Mouse (Mus musculus): Measurements from ENCODE around the gene St5.

The St5 gene

DNA sequence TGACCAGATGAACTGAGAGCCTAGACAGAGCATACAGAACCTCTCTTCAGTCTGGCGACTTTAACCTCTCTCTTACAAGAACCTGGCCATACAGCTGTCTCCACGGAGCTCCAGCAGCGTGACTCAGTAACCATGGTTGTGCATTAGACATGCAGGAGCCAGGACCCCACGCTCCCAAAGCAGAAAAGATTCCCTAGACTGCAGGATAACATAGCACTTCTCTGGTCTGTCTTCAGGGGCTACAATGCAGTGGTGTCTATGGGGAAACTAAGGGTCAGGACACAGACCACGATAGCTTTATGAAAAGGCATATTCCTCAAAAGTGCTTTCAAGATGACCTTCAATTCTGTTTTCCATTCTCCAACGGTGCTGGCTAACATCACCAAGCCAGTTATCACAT lies 72.1 kb downstream of the St5 start:
- CTCF ChIA-PET, result no interaction called here
- POLR2A ChIA-PET, result interaction anchor here in 2 of 4 experiments (0.6 to 1.4 kb wide), 6 partner anchors 17 to 664 kb away, joined by 3 to 5 read pairs (median 3); partner anchors contain the start of gene Rpl27a (in 2 of the 2)

DNA sequence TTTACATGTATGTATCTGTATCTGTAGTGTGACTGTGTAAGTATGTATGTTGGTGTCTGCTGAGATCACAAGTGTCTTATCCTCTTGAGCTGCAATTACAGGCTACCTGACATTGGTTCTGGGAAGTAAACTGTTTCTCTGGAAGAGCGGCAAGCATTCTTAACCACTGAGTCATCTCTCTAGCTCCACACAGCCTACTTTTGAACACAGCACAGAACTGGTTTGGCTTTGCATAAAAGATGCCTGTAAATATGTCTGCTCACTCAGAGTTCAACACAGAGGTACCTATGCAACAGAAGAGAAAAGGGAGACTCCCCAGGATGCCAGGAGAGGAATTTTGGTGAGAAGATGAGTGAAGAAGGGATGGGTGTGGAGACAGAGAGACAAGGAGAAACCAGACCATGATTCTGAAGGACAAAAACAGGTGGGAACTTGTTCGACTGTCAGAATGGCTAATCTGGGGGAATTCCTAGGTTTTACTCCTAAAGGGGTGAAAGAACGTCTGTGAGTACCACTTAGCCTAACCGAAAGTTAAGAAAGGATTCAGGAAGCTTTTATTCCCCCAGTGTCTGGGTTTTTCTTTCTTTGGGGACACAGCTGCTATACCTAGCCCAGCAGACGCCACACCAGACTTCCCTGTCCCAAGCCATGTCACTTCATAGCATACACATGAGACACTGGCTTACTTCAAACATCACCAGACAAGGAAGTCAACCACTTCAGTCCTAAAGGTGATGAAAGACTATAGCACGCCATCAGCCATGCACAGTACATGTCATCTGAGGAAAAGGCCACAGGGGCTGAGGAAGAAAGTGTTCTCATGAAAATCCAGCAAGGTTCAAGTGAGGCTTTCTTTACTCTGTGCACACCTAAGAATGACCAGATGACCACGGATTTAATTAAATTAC lies 73.3 kb downstream of the St5 start:
- CTCF ChIA-PET, result no interaction called here
- POLR2A ChIA-PET, result interaction anchor here in 3 of 4 experiments (0.5 to 2.3 kb wide), 16 partner anchors 9 to 182 kb away, joined by 3 to 10 read pairs (median 4); partner anchors contain the start of gene Rpl27a (in 2 of the 3)

DNA sequence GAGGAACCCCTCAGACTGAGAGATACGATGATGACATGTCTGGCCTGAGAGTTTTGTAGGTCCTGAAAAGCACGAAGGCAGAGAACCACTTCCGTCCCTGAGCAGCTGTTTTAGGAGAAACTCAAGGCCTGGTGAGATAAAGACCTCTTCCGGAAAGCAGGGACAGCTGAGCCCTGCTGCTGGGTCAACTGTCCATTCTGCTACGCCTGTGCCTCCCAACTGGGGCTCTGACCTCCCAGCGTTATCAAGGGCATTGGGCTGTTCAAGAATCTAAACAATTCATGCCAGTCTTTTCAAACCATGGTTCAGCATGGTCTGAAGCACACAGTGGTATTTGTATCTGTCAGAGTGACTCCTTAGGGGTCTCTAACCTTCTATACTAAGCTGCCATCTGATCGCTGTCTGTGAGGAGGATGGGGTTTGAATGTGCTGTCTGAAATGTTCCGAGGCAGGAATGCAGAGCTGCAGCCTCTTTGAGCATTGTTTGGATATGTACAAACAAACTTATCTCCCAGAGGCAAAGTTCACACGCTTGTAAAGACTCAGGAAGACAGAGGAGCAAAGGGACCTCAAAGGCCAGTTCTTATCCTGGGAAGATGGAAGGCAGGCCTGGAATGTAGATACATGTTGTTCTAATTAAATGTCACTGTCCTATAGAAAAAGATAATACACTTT lies 74.3 kb downstream of the St5 start:
- ChIA-PET POLR2A (interaction anchor here in 3 of 4 experiments (0.7 to 2.3 kb wide), 16 partner anchors 8 to 110 kb away, joined by 3 to 10 read pairs (median 4); partner anchors contain the start of genes Rpl27a (in 2 of the 3), Akip1 (in 1 of the 3) and St5 (in 1 of the 3)), CTCF (no interaction called here)

DNA sequence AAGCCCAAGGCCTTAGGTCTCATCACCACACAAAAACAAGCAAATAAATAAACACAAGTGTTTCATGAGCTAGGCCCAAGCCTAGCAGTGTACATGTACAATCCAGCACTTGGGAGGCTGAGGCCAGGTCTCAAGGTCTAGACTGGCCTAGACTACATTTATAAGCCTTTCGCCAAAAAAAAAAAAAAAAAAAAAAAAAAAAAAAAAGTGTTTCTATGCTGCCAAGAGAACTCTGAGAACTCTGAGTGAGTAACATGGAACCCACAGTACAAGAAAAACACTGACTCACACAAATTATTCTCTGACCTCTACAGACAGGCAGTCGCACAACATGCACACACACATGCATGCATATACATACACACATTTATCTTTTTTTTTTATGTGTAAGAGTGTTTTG lies 75.6 kb downstream of the St5 start:
- ChIA-PET CTCF (interaction anchor here in 2 of 4 experiments (0.5 to 0.6 kb wide), 2 partner anchors 35 to 370 kb away, joined by 3 to 4 read pairs; no protein-coding TSS in a partner anchor), POLR2A (interaction anchor here in 2 of 4 experiments (0.7 to 1.0 kb wide), 4 partner anchors 39 to 132 kb away, joined by 3 to 6 read pairs (median 4); no protein-coding TSS in a partner anchor)

DNA sequence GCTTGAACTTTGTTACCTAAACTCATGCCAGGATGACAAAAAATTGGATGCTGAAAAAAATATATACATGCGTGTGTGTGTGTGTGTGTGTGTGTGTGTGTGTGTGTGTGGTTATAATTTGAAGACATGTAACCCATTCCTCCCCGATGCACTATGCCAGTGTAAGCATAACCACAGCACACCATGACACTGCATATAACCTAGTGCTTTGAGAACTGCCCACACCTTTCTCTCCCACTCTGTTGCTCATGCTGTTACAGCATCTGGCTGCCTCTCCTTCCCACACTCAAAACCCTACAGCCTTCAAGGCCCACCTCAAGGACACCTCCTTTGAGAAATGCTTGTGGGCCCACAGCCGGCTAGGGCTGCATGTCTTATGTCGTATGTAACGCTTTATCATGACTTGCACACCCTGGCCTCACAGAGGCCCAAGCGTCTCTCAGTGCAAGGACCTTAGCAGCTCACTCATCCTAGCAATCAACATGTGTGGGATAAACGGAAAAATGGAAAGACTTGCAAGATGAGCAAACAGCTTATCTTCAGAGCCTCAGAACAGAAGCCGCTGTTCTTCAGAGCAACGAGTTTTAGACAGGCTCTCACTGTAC lies 81.1 kb downstream of the St5 start:
- ChIA-PET POLR2A (no interaction called here), CTCF (no interaction called here)

DNA sequence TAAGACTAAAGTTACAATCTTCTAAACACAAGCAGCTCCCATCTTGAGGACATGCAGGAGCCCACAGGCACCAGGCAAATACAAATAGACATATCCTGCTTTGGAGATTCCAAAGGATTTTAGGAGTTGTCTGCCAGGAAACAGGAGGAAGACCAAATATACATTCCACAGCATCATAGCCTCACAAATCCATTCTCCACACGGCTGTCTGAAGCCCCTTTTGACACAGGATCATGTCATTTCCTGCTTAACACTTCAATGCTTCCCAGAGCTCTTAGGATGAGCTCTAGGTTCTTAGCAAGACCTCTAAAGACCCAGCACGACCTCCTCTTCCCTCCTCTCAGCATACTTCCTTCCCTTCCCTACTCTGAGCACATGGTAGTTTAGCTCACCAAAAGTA lies 82.4 kb downstream of the St5 start:
- CTCF ChIA-PET, result interaction anchor here in 2 of 4 experiments (0.5 to 0.9 kb wide), 2 partner anchors 92 to 217 kb away, joined by 3 to 9 read pairs; no protein-coding TSS in a partner anchor
- POLR2A ChIA-PET, result interaction anchor here in 3 of 4 experiments (0.7 to 1.4 kb wide), 7 partner anchors 9 to 161 kb away, joined by 3 to 5 read pairs (median 3); partner anchors contain the start of genes Nrip3 (in 1 of the 3) and Rpl27a (in 1 of the 3)

DNA sequence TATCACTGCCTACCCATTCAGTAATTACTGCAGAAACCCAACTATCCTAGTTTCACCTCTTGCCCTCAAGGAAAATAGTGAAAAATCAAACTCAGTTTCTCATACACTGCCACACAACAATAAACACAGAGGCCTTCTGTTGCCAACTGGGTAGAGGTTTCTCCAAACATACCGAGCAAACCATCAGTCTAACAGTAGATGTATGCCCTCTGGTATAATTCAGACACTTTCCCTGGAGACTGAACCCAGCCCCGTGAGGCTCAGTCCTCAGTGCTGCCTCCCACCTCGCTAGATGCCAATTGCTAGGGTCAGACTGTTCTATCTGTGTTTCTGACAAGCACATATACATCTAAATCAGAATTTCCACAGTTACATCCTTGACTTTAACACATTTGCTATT lies 83.1 kb downstream of the St5 start:
- POLR2A ChIA-PET, result interaction anchor here in 2 of 4 experiments (0.7 to 1.5 kb wide), 5 partner anchors 9 to 161 kb away, joined by 3 to 4 read pairs (median 3); partner anchors contain the start of genes Nrip3 (in 1 of the 2) and Rpl27a (in 1 of the 2)
- CTCF ChIA-PET, result interaction anchor here in 1 of 4 experiments (0.6 kb wide), 1 partner anchor 362 kb away, joined by 3 read pairs; no protein-coding TSS in a partner anchor

DNA sequence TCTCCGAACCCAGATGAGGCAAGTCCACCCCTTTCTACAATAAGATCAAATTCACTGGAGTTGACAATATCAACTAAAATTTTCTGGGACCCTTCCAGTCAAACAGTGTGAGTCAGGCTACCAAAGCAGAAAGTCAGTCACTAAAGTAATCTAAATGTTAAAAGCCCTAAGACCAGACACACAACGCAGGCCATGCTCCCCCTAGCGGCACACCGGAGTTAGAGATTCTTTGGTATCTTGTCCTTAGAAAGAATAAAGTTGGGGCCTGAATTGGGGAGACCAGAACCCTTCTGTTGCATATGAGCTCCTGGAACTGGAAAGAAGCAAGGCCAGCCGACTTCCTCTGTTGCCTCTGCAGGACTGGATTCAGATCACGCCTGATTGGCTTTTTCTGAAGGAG lies 84.7 kb downstream of the St5 start:
- POLR2A ChIA-PET, result interaction anchor here in 2 of 4 experiments (0.9 to 6.9 kb wide), 11 partner anchors 9 to 105 kb away, joined by 3 to 51 read pairs (median 4); partner anchors contain the start of genes Rpl27a (in 2 of the 2) and BC051019 (in 1 of the 2)
- CTCF ChIA-PET, result interaction anchor here in 2 of 4 experiments (0.7 to 1.3 kb wide), 7 partner anchors 9 to 684 kb away, joined by 3 to 5 read pairs (median 4); partner anchors contain the start of genes Akip1 (in 1 of the 2) and St5 (in 1 of the 2)

DNA sequence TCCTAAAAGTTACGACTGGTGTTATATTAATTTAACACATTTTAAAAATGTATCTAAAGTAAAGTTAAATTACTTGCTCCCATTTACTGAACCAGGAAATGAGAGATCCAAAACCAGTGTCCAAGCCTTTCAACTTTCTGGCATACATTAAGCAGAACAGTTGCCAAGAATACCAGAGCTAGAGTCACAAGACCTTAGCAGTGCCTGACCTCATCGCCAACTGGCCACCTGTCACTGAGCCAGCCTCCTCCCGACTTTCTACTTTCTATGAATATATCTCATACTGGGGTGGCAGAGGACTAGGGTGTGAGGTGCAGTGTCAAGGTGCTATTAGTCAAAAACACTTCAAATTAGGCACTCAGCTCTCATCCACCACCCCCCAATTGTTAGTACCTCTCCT lies 85.6 kb downstream of the St5 start:
- POLR2A ChIA-PET, result interaction anchor here in 2 of 4 experiments (1.4 to 6.9 kb wide), 12 partner anchors 8 to 171 kb away, joined by 3 to 51 read pairs (median 7); partner anchors contain the start of gene Rpl27a (in 2 of the 2)

DNA sequence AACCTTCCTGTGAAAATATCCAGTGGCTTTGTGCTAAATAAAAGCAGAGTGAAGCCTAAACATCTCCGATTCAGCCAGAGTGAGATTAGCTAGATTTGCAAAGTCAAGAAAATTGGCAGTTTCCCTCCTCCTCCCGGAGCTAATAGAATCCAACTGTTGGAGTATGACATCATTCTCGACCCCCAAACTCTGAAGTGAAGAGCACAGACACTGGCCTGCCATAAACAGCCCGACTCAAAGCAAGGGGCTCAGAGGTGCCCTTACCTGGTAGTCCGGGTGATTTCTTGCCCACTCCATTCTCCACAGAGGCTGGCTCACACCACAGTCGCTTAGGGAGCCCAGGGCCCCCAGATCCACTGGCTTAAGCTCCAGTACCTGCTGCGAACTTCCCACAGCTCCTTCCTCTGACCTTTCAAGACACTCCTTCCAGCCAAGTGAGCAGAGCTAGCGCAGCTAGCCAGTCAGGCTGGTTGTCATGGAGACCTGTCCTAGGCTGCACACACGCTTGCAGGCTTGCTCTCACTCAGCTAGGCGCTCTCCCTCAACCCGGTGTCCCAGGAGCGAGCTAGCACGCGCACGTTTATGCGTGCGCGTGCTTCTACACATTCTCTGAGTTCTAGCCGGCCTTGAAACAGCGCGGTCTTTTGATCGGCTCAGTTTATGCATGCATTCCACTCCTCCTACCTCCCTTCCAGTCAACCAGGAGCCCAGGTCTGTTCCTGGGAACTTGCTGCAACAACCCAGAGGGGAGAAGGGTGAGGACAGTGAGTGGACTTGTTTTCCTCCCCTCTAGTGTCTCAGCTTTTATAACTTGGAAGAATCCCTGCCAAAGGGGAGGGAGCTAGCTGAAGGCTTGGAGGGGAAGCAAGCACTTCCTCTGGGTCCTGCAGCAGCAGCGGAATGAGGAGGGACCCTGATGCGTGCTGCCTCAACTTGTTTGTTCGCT lies 87.1 kb downstream of the St5 start:
- ChIA-PET CTCF (interaction anchor here (0.5 to 0.9 kb wide), 7 partner anchors 38 to 1190 kb away, joined by 3 to 5 read pairs (median 3); partner anchors contain the start of genes Akip1 (in 1 of the 4) and St5 (in 1 of the 4)), POLR2A (interaction anchor here (0.5 to 6.9 kb wide), 57 partner anchors 9 to 401 kb away, joined by 3 to 56 read pairs (median 4); partner anchors contain the start of genes Rpl27a (in 3 of the 4), Akip1 (in 2 of the 4), St5 (in 2 of the 4) and Ipo7 (in 1 of the 4))

More for the DNA sequence above, 85.6 kb downstream of the St5 start:
- CTCF ChIA-PET, result interaction anchor here in 3 of 4 experiments (0.6 to 0.7 kb wide), 3 partner anchors 85 to 275 kb away, joined by 3 to 5 read pairs (median 4); partner anchors contain the start of genes Akip1 (in 1 of the 3) and St5 (in 1 of the 3)

DNA sequence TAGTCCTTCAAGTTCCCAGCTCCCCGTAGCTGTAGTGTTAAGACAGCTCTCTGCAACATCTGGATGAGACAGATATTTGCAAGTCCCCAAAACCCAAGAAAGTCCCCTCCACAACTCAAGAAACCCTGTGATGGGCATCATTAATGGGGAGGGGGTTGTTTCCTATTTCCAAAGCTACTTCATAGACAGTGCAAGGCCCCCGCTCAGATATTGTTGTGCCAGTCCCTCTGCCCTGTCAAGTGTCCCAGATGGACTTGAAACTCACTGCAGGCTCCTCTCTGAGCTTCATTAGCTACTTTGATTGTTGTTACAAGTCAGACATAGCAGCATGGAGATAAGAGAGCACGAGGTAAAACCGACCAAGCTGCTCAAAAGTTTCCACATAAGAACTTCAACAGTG lies 87.8 kb downstream of the St5 start:
- CTCF ChIA-PET, result interaction anchor here in 3 of 4 experiments (0.5 to 0.7 kb wide), 3 partner anchors 41 to 211 kb away, joined by 3 read pairs; partner anchors contain the start of genes Akip1 (in 1 of the 3) and St5 (in 1 of the 3)
- POLR2A ChIA-PET, result interaction anchor here (0.5 to 6.9 kb wide), 43 partner anchors 8 to 371 kb away, joined by 3 to 56 read pairs (median 4); partner anchors contain the start of genes Rpl27a (in 3 of the 4), Akip1 (in 2 of the 4), St5 (in 2 of the 4) and Tmem41b (in 1 of the 4)

DNA sequence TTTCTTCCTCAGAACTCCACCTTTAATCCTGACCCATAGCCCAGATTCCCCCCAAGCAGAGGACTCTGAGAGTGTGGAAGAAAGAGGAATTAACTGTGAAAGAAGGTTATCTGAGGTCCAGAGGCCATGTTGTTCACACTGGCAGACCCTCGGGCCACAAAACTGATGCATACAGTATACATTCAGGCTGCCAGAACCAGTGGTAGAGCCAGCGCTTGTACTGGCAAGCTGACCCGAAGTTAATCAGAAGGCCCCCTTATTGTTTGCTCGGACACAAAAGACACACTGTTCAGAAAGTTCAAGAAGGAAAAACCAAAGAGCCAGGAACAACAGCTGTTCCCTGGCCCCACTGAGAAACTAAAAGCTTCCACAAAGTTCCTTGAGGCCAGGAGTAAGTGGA lies 88.5 kb downstream of the St5 start:
- POLR2A ChIA-PET, result interaction anchor here in 3 of 4 experiments (0.8 to 6.9 kb wide), 15 partner anchors 10 to 138 kb away, joined by 3 to 56 read pairs (median 9); partner anchors contain the start of genes Rpl27a (in 3 of the 3), Akip1 (in 1 of the 3), St5 (in 1 of the 3) and Tmem9b (in 1 of the 3)
- CTCF ChIA-PET, result no interaction called here

DNA sequence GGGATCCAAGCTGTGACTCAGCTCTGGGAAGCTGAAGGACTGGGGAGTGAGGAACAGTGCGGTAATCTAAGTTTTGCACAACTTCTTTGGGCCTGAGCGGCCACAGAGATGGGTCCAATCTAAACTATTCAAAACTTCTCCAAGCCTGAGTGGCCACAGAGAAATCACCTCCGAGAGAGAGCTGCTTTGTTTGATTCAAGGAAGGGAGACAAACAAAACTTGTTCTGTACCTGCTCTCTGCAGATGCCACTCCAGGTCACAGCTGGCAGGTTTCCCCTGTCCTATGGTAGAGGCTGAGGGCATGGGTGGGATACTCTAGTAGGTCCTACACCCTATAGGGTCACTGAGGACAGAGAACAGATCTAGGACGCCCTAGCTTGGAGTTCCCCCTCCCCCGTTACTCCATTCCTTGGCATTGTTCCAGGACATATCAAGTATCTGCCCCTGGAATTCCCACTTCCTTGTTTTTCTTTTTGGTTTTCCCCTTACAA lies 89.8 kb downstream of the St5 start:
- CTCF ChIA-PET, result interaction anchor here in 2 of 4 experiments (0.6 kb wide), 2 partner anchors 13 to 1530 kb away, joined by 3 to 5 read pairs; no protein-coding TSS in a partner anchor
- POLR2A ChIA-PET, result interaction anchor here (0.6 to 6.9 kb wide), 26 partner anchors 9 to 448 kb away, joined by 3 to 56 read pairs (median 4); partner anchors contain the start of genes Rpl27a (in 4 of the 4), BC051019 (in 1 of the 4), Lmo1 (in 1 of the 4) and Tmem9b (in 1 of the 4)

DNA sequence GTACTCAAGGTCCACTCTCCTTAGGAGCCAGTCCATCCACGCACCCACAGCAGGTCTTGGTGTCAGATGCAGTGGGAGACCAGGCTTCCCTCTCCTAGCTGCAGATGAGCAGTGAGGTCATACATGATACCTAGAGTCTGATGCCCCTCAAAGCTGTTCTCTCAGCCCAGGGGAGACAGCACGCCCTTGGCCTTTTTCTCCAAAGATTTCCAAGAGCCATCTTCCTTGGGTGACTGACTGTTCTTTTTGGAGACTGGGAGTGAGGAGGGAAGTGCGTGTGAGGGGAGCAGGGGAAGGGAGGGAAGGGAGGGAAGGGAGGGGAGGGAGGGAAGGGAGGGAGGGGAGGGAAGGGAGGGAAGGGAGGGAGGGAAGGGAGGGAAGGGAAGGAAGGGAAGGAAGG lies 90.4 kb downstream of the St5 start:
- POLR2A ChIA-PET, result interaction anchor here (0.5 to 6.9 kb wide), 18 partner anchors 13 to 571 kb away, joined by 3 to 56 read pairs (median 4); partner anchors contain the start of genes Rpl27a (in 2 of the 4), BC051019 (in 1 of the 4) and Lmo1 (in 1 of the 4)
- CTCF ChIA-PET, result interaction anchor here in 1 of 4 experiments (0.6 kb wide), 1 partner anchor 13 kb away, joined by 3 read pairs; no protein-coding TSS in a partner anchor

DNA sequence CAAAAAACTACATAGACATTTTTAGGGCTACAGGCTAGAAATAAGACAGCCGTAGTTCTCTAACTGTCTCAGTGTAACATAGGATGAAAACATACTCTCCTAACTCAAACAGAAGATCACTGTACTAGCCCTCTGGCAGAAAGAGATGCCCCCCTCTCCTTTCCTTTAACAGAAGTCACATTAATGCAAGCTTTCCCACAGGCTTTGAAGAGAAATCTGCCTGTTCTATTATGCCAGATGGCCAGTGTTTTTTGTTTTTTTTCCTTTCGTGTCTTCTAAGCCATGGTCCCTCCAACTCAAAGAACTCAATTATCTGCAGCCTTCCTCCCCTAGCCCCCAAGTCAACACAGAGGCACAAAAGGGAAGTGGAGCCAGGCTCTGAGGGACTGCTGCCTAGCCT lies 90.9 kb downstream of the St5 start:
- CTCF ChIA-PET, result no interaction called here
- POLR2A ChIA-PET, result interaction anchor here in 2 of 4 experiments (0.5 to 6.9 kb wide), 13 partner anchors 12 to 571 kb away, joined by 3 to 56 read pairs (median 4); partner anchors contain the start of genes BC051019 (in 1 of the 2) and Rpl27a (in 1 of the 2)
